In the genomic region with DNA sequence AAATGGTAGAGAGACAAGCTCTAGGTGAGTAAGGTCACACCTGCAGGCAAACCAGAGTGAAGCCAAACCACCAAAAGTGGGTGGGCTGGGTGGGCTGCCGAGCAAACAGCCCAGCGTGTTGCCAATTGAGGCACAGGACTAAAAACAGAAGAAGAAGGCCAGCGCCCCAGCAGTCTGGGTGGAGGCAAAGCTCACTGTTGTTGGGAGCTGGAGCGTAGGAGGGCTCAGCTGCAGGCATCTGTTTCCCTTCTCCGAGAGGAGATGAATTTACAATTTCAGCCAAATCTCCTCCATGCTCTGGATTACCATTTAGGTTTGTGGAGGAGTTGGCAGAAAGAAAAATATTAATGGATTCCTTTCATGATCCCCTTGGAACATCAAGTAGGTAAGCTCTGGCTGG, we compare ENCODE assay signal across 22 mouse cellular contexts.
DNase-seq lines count a peak whose midpoint lies in the region; ATAC-seq and TF ChIP-seq lines count a peak whose summit lies in the region.
"Had no signal": no experiment of that assay in that cellular context is flagged by ENCODE, and none has a peak within 500 bp of the region (broad histone marks: within the 10 kb centered on the region; RNA-seq: fewer than 3 reads in every experiment).

No protein-coding gene starts in this region.

- H3K9ac ChIP-seq in hindbrain, postnatal 0 days (replicated peaks; ENCODE audit: low read length) = no peak overlapping the region
- H3K9ac ChIP-seq: heart, embryonic 13.5 days; midbrain, embryonic 15.5 days had no signal

- no peak for DNase-seq in frontal cortex, postnatal 14 days (ENCODE audit: low spot score in 2 of 2)
- DNase-seq in layer of hippocampus, adult 8-10 months (ENCODE audit: low spot score in 2 of 2) = peak; percentile 4 to 5
- no peak for DNase-seq in layer of hippocampus, adult 9-10 months (ENCODE audit: low spot score)
- DNase-seq in brain, adult 2 months (ENCODE audit: low read depth, low spot score) = peak; percentile 62
- peak; percentile 1 for DNase-seq in left cerebral cortex, postnatal 4 days
- no peak for DNase-seq in hindbrain, postnatal 0 days (ENCODE audit: low spot score)
- no peak for DNase-seq in embryo, embryonic 9.5 days (ENCODE audit: extremely low spot score)
- DNase-seq: adrenal gland, postnatal 10 days; lung, adult 18-20 months; lung, postnatal 36 days; spleen, adult 18-20 months; thymus, adult 2 months had no signal

- no peaks in the 10 kb centered on the region for H3K36me3 ChIP-seq in hindbrain, postnatal 0 days (ENCODE audit: insufficient read depth, low read length)
- H3K36me3 ChIP-seq: heart, embryonic 13.5 days; midbrain, embryonic 15.5 days had no signal

- intact Hi-C loops in left cerebral cortex, postnatal 4 days (cut with DNase I) = no loop called here

- ATAC-seq in frontal cortex, adult (ENCODE audit: low TSS enrichment) = peak; percentile 96
- no peak for ATAC-seq in hindbrain, postnatal 0 days
- ATAC-seq: CD4-positive, CD25-positive, alpha-beta regulatory T cell, adult 4 months; hindbrain, embryonic 16.5 days; intestine, postnatal 0 days; midbrain, embryonic 15.5 days; Patski had no signal

- no peak overlapping the region for H3K4me3 ChIP-seq in hindbrain, postnatal 0 days (ENCODE audit: low read length)
- H3K4me3 ChIP-seq: heart, embryonic 13.5 days; midbrain, embryonic 15.5 days; myocyte had no signal

- no peaks in the 10 kb centered on the region for H3K9me3 ChIP-seq in hindbrain, postnatal 0 days (ENCODE audit: low read length)
- H3K9me3 ChIP-seq: heart, embryonic 13.5 days; midbrain, embryonic 15.5 days had no signal

- WGBS in hindbrain, postnatal 0 days = 54% methylated on average over 5 of the region's 5 CpGs

- TF ChIP-seq CTCF in hindbrain, postnatal 0 days (IDR thresholded peaks at IDR 0.05; ENCODE audit: low read depth) = no peak

- H3K27me3 ChIP-seq in hindbrain, postnatal 0 days (ENCODE audit: insufficient read depth, low read length) = no peaks in the 10 kb centered on the region
- H3K27me3 ChIP-seq: heart, embryonic 13.5 days; midbrain, embryonic 15.5 days; Patski had no signal

- no peaks in the 10 kb centered on the region for H3K4me1 ChIP-seq in hindbrain, postnatal 0 days (ENCODE audit: insufficient read depth, low read length)
- H3K4me1 ChIP-seq: midbrain, embryonic 15.5 days had no signal

- no peak overlapping the region for H3K27ac ChIP-seq in hindbrain, postnatal 0 days
- H3K27ac ChIP-seq: heart, embryonic 13.5 days; kidney, postnatal 0 days; midbrain, embryonic 15.5 days had no signal

- H3K4me2 ChIP-seq in hindbrain, postnatal 0 days (ENCODE audit: low read depth, low read length) = no peak overlapping the region
- H3K4me2 ChIP-seq: heart, embryonic 13.5 days; liver, embryonic 11.5 days; midbrain, embryonic 15.5 days had no signal

Comparison
In these comparisons a context has a peak if more than half of its experiments do, and no peak if none do; other contexts are left out.
1. DNase-seq: peak in layer of hippocampus, adult 8-10 months (2 of 2), brain, adult 2 months (single experiment) and left cerebral cortex, postnatal 4 days (single experiment); none in frontal cortex, postnatal 14 days (0 of 2), layer of hippocampus, adult 9-10 months (single experiment), hindbrain, postnatal 0 days (single experiment) and embryo, embryonic 9.5 days (single experiment).